11 mouse cellular contexts compared by ENCODE assay signal in the genomic region with DNA sequence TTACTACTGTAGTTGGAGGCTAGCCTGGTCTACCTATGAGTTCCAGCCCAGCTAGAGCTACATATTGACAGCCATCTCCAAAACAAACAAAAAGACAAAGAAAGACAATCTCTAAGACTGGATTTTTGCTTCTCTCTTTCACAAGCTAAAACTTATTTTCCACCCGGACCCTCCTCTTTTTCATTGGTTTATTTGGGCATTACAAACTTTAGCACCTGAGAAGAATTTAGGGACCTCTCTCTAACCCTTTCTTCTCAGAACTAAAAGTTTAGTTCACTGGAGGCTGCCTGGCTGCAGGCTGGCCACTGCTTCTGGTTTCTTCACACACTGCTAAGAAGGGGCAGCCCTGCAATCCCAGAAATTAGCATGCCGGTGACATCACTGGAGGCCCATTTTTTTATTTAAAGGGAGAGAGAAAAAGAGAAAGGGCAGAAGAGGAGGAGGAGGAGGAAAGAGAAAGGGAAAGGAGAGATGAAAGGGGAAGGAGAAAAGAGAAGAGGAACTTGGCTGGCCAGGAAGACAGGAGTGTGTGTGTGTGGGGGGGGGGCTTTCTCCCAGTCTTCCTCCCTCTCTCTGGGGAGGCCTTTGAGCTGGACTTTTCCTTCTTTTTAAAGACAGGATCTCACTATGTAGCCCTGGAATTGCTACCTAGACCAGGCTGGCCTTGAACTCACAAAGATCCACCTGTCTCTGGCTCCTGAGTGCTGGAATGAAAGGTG. TPM values are rescaled to one million over a fixed set of nuclear protein-coding genes. Genes with fewer than 3 reads are reported as not detected.
DNase-seq lines count a peak whose midpoint lies in the region; ATAC-seq lines count a peak whose summit lies in the region.
"Had no signal": no experiment of that assay in that cellular context is flagged by ENCODE, and none has a peak within 500 bp of the region (broad histone marks: within the 10 kb centered on the region; RNA-seq: fewer than 3 reads in every experiment).

No protein-coding gene starts in this region.

- H3K36me3 ChIP-seq in hindbrain, embryonic 15.5 days = no peaks in the 10 kb centered on the region
- no peaks in the 10 kb centered on the region for H3K36me3 ChIP-seq in hindbrain, embryonic 14.5 days (replicated peaks; ENCODE audit: control insufficient read depth, insufficient read depth)
- H3K36me3 ChIP-seq: forebrain, embryonic 15.5 days; G1E had no signal

- 74% methylated on average over 2 of the region's 2 CpGs for WGBS in hindbrain, embryonic 15.5 days
- WGBS in hindbrain, embryonic 14.5 days = 71% methylated on average over 2 of the region's 2 CpGs

- H3K27me3 ChIP-seq in hindbrain, embryonic 15.5 days = no peaks in the 10 kb centered on the region
- no peaks in the 10 kb centered on the region for H3K27me3 ChIP-seq in hindbrain, embryonic 14.5 days (ENCODE audit: control insufficient read depth, insufficient read depth, low read length)
- H3K27me3 ChIP-seq: forebrain, embryonic 15.5 days had no signal

- H3K4me1 ChIP-seq in hindbrain, embryonic 15.5 days (replicated peaks) = peaks cover 5% of the 10 kb centered on the region
- H3K4me1 ChIP-seq in hindbrain, embryonic 14.5 days (replicated peaks; ENCODE audit: control insufficient read depth, insufficient read depth, low read length) = peaks cover 4% of the 10 kb centered on the region

- no peak overlapping the region for H3K9ac ChIP-seq in hindbrain, embryonic 15.5 days
- H3K9ac ChIP-seq in hindbrain, embryonic 14.5 days = no peak overlapping the region
- H3K9ac ChIP-seq: forebrain, embryonic 15.5 days had no signal

- intact Hi-C loops in left cerebral cortex, postnatal 14 days (cut with DNase I) = no loop called here

- no peak for ATAC-seq in hindbrain, embryonic 15.5 days (ENCODE audit: low FRiP score, low read depth)
- no peak for ATAC-seq in hindbrain, embryonic 14.5 days (ENCODE audit: low FRiP score)
- ATAC-seq: forebrain, embryonic 15.5 days had no signal

- H3K9me3 ChIP-seq in hindbrain, embryonic 15.5 days = no peaks in the 10 kb centered on the region
- no peaks in the 10 kb centered on the region for H3K9me3 ChIP-seq in hindbrain, embryonic 14.5 days (ENCODE audit: control insufficient read depth, low read length)
- H3K9me3 ChIP-seq: forebrain, embryonic 15.5 days; G1E had no signal

- H3K4me2 ChIP-seq in hindbrain, embryonic 15.5 days = no peak overlapping the region
- no peak overlapping the region for H3K4me2 ChIP-seq in hindbrain, embryonic 14.5 days (replicated peaks)
- H3K4me2 ChIP-seq: forebrain, embryonic 15.5 days had no signal

- peak overlapping the region; percentile 65; the same call in 1 of the 2 replicates for H3K27ac ChIP-seq in hindbrain, embryonic 15.5 days (replicated peaks)
- no peak overlapping the region for H3K27ac ChIP-seq in hindbrain, embryonic 14.5 days
- H3K27ac ChIP-seq: forebrain, embryonic 15.5 days had no signal

- no peak overlapping the region for H3K4me3 ChIP-seq in hindbrain, embryonic 15.5 days
- no peak overlapping the region for H3K4me3 ChIP-seq in hindbrain, embryonic 14.5 days (replicated peaks; ENCODE audit: low read length)
- H3K4me3 ChIP-seq: forebrain, embryonic 15.5 days had no signal

- no peak for DNase-seq in hindbrain, embryonic 14.5 days (ENCODE audit: low spot score)
- peak; percentile 31 for DNase-seq in 416B (ENCODE audit: low read depth)
- DNase-seq in NIH3T3 (ENCODE audit: low read depth) = peak; percentile 57
- peak; percentile 39 for DNase-seq in lung, postnatal 14 days
- no peak for DNase-seq in cerebellum, adult 11 months
- no peak for DNase-seq in left cerebral cortex, postnatal 14 days (ENCODE audit: low spot score in 2 of 2)
- DNase-seq: heart, postnatal 4 days; thymus, postnatal 14 days had no signal

RNA-seq across cellular contexts. Expression of a gene that starts 48.7 kb away (rescaled TPM):
- 0.76 and 1.00 TPM in 2 replicates for polyA plus RNA-seq in hindbrain, embryonic 15.5 days (2015; fragmentation: Nextera tagmentation; extraction: Ambion mirVana)
- 0.26 and 0.86 TPM in 2 replicates for polyA plus RNA-seq in hindbrain, embryonic 14.5 days (2014; fragmentation: Nextera tagmentation; extraction: Ambion mirVana)
- total RNA-seq in left cerebral cortex, postnatal 14 days (2021) = 1 to 10 TPM; 1.5 to 1.7 TPM
- polyA plus RNA-seq: G1E had no signal

RNA-seq across cellular contexts. Expression of a gene that starts 53.1 kb away (rescaled TPM):
- polyA plus RNA-seq in hindbrain, embryonic 15.5 days (2015; fragmentation: Nextera tagmentation; extraction: Ambion mirVana) = 341 and 351 TPM in 2 replicates
- polyA plus RNA-seq in hindbrain, embryonic 14.5 days (2014; fragmentation: Nextera tagmentation; extraction: Ambion mirVana) = 313 and 316 TPM in 2 replicates
- total RNA-seq in left cerebral cortex, postnatal 14 days (2021) = 100 to 1,000 TPM; 182 to 190 TPM

Comparison
In these comparisons a context has a peak if more than half of its experiments do, and no peak if none do; other contexts are left out.
1. DNase-seq: peak in 416B (single experiment), NIH3T3 (single experiment) and lung, postnatal 14 days (single experiment); none in hindbrain, embryonic 14.5 days (single experiment), cerebellum, adult 11 months (single experiment) and left cerebral cortex, postnatal 14 days (0 of 2).